Mouse (Mus musculus): ENCODE results near the gene Creg1.
A peak's percentile ranks its signal among the peaks of the same experiment; 100 is the strongest.
"Not testable (repeated sequence)": the region's sequence is repeated elsewhere in the genome, so short reads cannot be mapped to it uniquely, and the experiment has no call there.

The Creg1 gene

GRCm38 (mm10) chr1:165751142-165751541 is 12.4 kb upstream of the Creg1 start:
- no peak for DNase-seq (ENCODE audit: low spot score in 2 of 2)

- DNase-seq (ENCODE audit: low spot score in 2 of 2): no peak
These were observed 11.7 kb upstream of the Creg1 start for GRCm38 (mm10) chr1:165751838-165752237.

- DNase-seq (ENCODE audit: low spot score in 2 of 2): no peak
These were observed 9.3 kb upstream of the Creg1 start for GRCm38 (mm10) chr1:165754205-165754604.

GRCm38 (mm10) chr1:165755194-165755593 is 8.4 kb upstream of the Creg1 start:
- no peak for DNase-seq (ENCODE audit: low spot score in 2 of 2)

GRCm38 (mm10) chr1:165761522-165762305 is 1.8 kb upstream of the Creg1 start:
- DNase-seq (ENCODE audit: low spot score in 2 of 2): no peak

- DNase-seq (ENCODE audit: low spot score in 2 of 2): not testable (repeated sequence)
These were observed 1.0 kb upstream of the Creg1 start for GRCm38 (mm10) chr1:165762498-165762897.

- no peak for DNase-seq (ENCODE audit: low spot score in 2 of 2)
These were observed 472 bp upstream of the Creg1 start for GRCm38 (mm10) chr1:165762914-165763634.

- DNase-seq (ENCODE audit: low spot score in 2 of 2): no peak
These were observed 1.0 kb downstream of the Creg1 start for GRCm38 (mm10) chr1:165764571-165764970.

- no peak for DNase-seq (ENCODE audit: low spot score in 2 of 2)
These were observed 1.5 kb downstream of the Creg1 start for GRCm38 (mm10) chr1:165765041-165765440.

- DNase-seq (ENCODE audit: low spot score in 2 of 2): no peak
These were observed 2.2 kb downstream of the Creg1 start for GRCm38 (mm10) chr1:165765651-165766294.

- no peak for DNase-seq (ENCODE audit: low spot score in 2 of 2)
These were observed 2.8 kb downstream of the Creg1 start for GRCm38 (mm10) chr1:165766295-165766890.

- no peak for DNase-seq (ENCODE audit: low spot score in 2 of 2)
These were observed 5.5 kb downstream of the Creg1 start for GRCm38 (mm10) chr1:165768894-165769512.

- no peak for DNase-seq (ENCODE audit: low spot score in 2 of 2)
These were observed 6.7 kb downstream of the Creg1 start for GRCm38 (mm10) chr1:165770181-165770759.

- peak in 1 of 2 experiments; percentile 67 for DNase-seq (ENCODE audit: low spot score in 2 of 2)
These were observed 7.9 kb downstream of the Creg1 start for GRCm38 (mm10) chr1:165771491-165771897.

- no peak for DNase-seq (ENCODE audit: low spot score in 2 of 2)
These were observed 8.5 kb downstream of the Creg1 start for GRCm38 (mm10) chr1:165771998-165772397.

- DNase-seq (ENCODE audit: low spot score in 2 of 2): peak in 1 of 2 experiments; percentile 39
These were observed 12.2 kb downstream of the Creg1 start for GRCm38 (mm10) chr1:165775518-165776294.

- DNase-seq (ENCODE audit: low spot score in 2 of 2): no peak
These were observed 16.5 kb downstream of the Creg1 start for GRCm38 (mm10) chr1:165779954-165780585.

GRCm38 (mm10) chr1:165780586-165781111 is 17.1 kb downstream of the Creg1 start:
- DNase-seq (ENCODE audit: low spot score in 2 of 2): no peak

- DNase-seq (ENCODE audit: low spot score in 2 of 2): no peak
These were observed 17.9 kb downstream of the Creg1 start for GRCm38 (mm10) chr1:165781426-165781825.

GRCm38 (mm10) chr1:165781911-165782310 is 18.4 kb downstream of the Creg1 start:
- no peak for DNase-seq (ENCODE audit: low spot score in 2 of 2)

Measured in frontal cortex, postnatal 10 days (tissue).